Mouse (Mus musculus): ENCODE data around the gene Zbtb38.

DNA sequence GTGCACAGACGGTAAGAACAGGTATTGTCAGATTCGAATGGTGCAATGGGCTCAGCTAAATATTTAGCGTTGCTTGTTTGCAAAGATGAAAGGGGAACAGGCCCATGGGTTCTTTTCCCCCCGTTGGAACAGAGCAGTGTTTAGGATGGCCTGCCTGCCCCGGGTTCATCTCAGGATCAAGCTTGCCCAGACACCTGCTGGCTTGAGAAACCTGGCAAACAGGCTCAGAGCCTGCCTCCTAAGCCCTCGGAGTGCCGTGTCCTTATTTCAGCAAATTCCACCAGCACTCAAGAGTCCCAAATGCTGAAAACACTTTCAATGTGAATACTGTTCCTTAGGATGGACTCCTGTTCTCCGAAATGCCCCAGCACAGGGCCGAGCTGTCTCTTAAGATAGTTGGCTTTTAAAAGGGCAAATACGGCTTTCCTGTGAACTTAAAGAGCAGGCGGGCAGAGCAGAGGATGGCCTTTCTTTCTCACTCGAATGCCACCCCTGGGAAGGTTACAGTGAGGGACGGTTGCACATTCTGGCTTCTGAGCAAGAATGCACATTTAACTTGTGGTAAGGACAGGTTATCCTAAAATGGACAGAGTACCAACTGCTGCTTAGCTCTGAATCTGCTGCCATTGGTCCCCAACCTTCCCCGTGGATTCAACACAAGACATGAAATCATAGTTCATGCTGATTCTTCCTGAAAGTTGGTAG lies 55.7 kb downstream of the Zbtb38 start:
- TF ChIP-seq CTCF (IDR thresholded peaks at IDR 0.05; ENCODE audit: low read depth) (no peak), EP300 (IDR thresholded peaks at IDR 0.05; ENCODE audit: low read depth) (no peak)
